Mouse (Mus musculus): Measurements from ENCODE around the gene Ptpn5. TPM values are rescaled to one million over a fixed set of nuclear protein-coding genes. Genes with fewer than 3 reads are reported as not detected.
A peak's percentile ranks its signal among the peaks of the same experiment; 100 is the strongest.

Ptpn5 gene
- polyA plus RNA-seq, 3 experiments from 2014 or later = 8.8 to 16.0 (median 11.1) TPM

GRCm38 (mm10) chr7:47054666-47055065 lies 78.8 kb downstream of the Ptpn5 start:
- ATAC-seq = no peak

- ATAC-seq = no peak
Observed at GRCm38 (mm10) chr7:47053287-47053686, 80.2 kb downstream of the Ptpn5 start.

- ATAC-seq = no peak
Observed at GRCm38 (mm10) chr7:47052276-47052675, 81.2 kb downstream of the Ptpn5 start.

- no peak for ATAC-seq
Observed at GRCm38 (mm10) chr7:47051404-47052151, 81.9 kb downstream of the Ptpn5 start.

- peak; percentile 72 for ATAC-seq
Observed at GRCm38 (mm10) chr7:47050766-47051165, 82.7 kb downstream of the Ptpn5 start.

- peak; percentile 97 for ATAC-seq
Observed at GRCm38 (mm10) chr7:47050366-47050765, 83.1 kb downstream of the Ptpn5 start, which contains the start of gene Tmem86a. Gene Tmem86a, plus strand, starts transcription at chr7:47050601.

GRCm38 (mm10) chr7:47042823-47043490 lies 90.5 kb downstream of the Ptpn5 start:
- no peak for ATAC-seq

- no peak for ATAC-seq
Observed at GRCm38 (mm10) chr7:47042121-47042520, 91.4 kb downstream of the Ptpn5 start.

- no peak for ATAC-seq
Observed at GRCm38 (mm10) chr7:47041706-47042105, 91.8 kb downstream of the Ptpn5 start.

GRCm38 (mm10) chr7:47035426-47035825 lies 98.1 kb downstream of the Ptpn5 start:
- no peak for ATAC-seq

GRCm38 (mm10) chr7:47034785-47035384 lies 98.6 kb downstream of the Ptpn5 start:
- ATAC-seq = no peak

GRCm38 (mm10) chr7:47031371-47031770 lies 102.1 kb downstream of the Ptpn5 start:
- peak; percentile 32 for ATAC-seq

GRCm38 (mm10) chr7:47030517-47031193 lies 102.8 kb downstream of the Ptpn5 start:
- ATAC-seq = peak; percentile 61

Other genes starting within 250 kb of the Ptpn5 start
- 100 to 1,000 TPM; 101 to 140 (median 128) TPM for gene Tsg101, start 213.7 kb downstream of the Ptpn5 start, polyA plus RNA-seq (2017; shearing (Covaris generic))
- gene Uevld, start 175.2 kb downstream of the Ptpn5 start, polyA plus RNA-seq (2017; shearing (Covaris generic)) = 10 to 100 TPM in 1 of 3 experiments, 1 to 10 TPM in 2; 7.7 to 12.0 (median 8.1) TPM
- not detected for gene Gm9999, start 150.1 kb downstream of the Ptpn5 start, polyA plus RNA-seq (2017; shearing (Covaris generic))
- gene Spty2d1, start 125.3 kb downstream of the Ptpn5 start, polyA plus RNA-seq (2017; shearing (Covaris generic)) = 10 to 100 TPM; 28.3 to 49.5 (median 29.4) TPM
- 1 to 10 TPM; 1.5 to 6.6 (median 3.8) TPM for gene Tmem86a, start 83.1 kb downstream of the Ptpn5 start, polyA plus RNA-seq (2017; shearing (Covaris generic))
- gene Mrgpra6, start 71.2 kb upstream of the Ptpn5 start, polyA plus RNA-seq (2017; shearing (Covaris generic)) = not detected
- gene Mrgpra9, start 119.2 kb upstream of the Ptpn5 start, polyA plus RNA-seq (2017; shearing (Covaris generic)) = not detected
- gene Mrgpra1, start 220.6 kb upstream of the Ptpn5 start, polyA plus RNA-seq (2017; shearing (Covaris generic)) = not detected

All from inflammation-experienced regulatory T-cells, adult 6 months (primary cell).